Mouse (Mus musculus) embryonic facial prominence, embryonic 12.5 days (tissue): ENCODE results near the gene Etv6. TPM values are rescaled to one million over a fixed set of nuclear protein-coding genes. Genes with fewer than 3 reads are reported as not detected.

Experiments used
- ATAC-seq: fragments of 200-750 bp; cut with Nextera tagmentation; 2 replicates; pipeline ENCODE4 v1.8.0; 2017; ENCODE audit not compliant: insufficient number of reproducible peaks, insufficient read depth, low FRiP score, low TSS enrichment
- H3K27ac ChIP-seq: fragments of 300-500 bp; sonication (generic); 2 replicates; pipeline ENCODE4 v1.5.1; 2016; ENCODE audit warnings: mild to moderate bottlenecking
- H3K27me3 ChIP-seq: fragments of 300-500 bp; sonication (generic); 2 replicates; pipeline ENCODE4 v1.6.1; 2016; ENCODE audit warnings: mild to moderate bottlenecking, moderate library complexity
- H3K36me3 ChIP-seq: fragments of 300-500 bp; sonication (generic); 2 replicates; pipeline ENCODE4 v1.6.1; 2016; ENCODE audit warnings: mild to moderate bottlenecking
- H3K4me1 ChIP-seq: fragments of 300-500 bp; sonication (generic); 2 replicates; pipeline ENCODE4 v1.6.1; 2016
- H3K4me2 ChIP-seq: fragments of 300-500 bp; sonication (generic); replicated peaks from 2 replicates; pipeline ENCODE4 v1.6.1; 2016; ENCODE audit warnings: mild to moderate bottlenecking, moderate library complexity
- H3K4me3 ChIP-seq: fragments of 300-500 bp; sonication (generic); 2 replicates; pipeline ENCODE4 v1.5.1; 2016; ENCODE audit warnings: mild to moderate bottlenecking
- H3K9ac ChIP-seq: fragments of 300-500 bp; sonication (generic); 2 replicates; pipeline ENCODE4 v1.6.1; 2016; ENCODE audit warnings: mild to moderate bottlenecking, moderate library complexity
- H3K9me3 ChIP-seq: fragments of 300-500 bp; sonication (generic); 2 replicates; pipeline ENCODE4 v1.6.1; 2016; ENCODE audit warnings: mild to moderate bottlenecking, moderate library complexity
- WGBS: fragments of 180-500 bp; shearing (Covaris S2); methylation state at CpG from one replicate; pipeline ENCODE4 v1.1.7; 2016; 5-methylcytosine and 5-hydroxymethylcytosine counted together
- polyA plus RNA-seq: library from polyadenylated mRNA; unstranded; fragments of >200 nt; fragmentation: Nextera tagmentation; extraction: Ambion mirVana; gene quantifications from 2 replicates; pipeline ENCODE4 v1.2.1, GENCODE M21; 2016

The Etv6 gene
- polyA plus RNA-seq, 1 experiment from 2014 or later, result 15.8 TPM

DNA sequence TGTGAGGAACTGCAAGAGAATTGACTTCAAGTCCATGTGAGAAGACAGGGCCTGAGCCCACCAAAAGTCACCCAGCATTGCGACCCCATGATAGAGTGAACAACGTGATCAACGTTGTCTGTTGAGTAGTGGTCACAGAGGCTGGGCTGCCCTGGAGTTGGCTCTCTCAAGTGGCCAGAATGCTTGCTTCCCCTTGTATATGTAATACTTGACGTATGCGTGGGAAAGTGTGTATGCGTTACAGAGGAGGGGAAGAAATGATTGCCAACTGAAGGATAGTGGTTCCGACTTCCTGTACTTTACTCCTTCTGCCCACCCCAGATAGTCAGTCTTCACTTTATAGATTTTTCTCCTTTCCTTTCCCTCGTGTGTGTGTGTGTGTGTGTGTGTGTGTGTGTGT lies 59.1 kb downstream of the Etv6 start:
- peaks cover 5% of the 10 kb centered on the region; the same call in 1 of the 2 replicates for H3K36me3 ChIP-seq
- 93% methylated on average over 7 of the region's 8 CpGs for WGBS
- no peaks in the 10 kb centered on the region for H3K9me3 ChIP-seq
- no peak overlapping the region for H3K4me3 ChIP-seq
- H3K27me3 ChIP-seq, result no peaks in the 10 kb centered on the region
- H3K27ac ChIP-seq, result no peak overlapping the region
- no peak overlapping the region for H3K9ac ChIP-seq
- no peak for ATAC-seq
- H3K4me2 ChIP-seq, result no peak overlapping the region
- H3K4me1 ChIP-seq, result 0 out of 2 replicates have a peak, but pooled peaks cover 6% of the 10 kb centered on the region

DNA sequence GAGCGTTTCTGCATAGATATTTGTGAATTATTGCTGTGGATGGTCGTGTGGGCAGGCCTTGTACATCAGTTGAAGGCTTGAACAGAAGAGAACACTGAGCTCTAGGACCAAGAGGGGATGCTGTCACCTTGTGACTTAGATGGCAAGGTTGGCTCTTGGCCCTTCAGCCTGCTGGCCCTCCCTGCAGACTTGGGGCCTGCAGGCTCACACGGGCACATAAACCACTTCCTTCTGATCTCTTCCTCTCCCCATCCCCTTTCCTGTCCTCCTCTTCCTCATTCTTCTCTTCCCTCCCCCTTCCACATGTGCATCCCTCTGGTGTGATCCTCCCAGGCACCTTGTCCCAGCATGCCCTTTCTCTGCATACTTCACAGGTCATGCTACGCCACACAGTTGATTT lies 60.1 kb downstream of the Etv6 start:
- no peak for ATAC-seq
- Histone ChIP-seq H3K27ac (no peak overlapping the region), H3K36me3 (peaks cover 5% of the 10 kb centered on the region; the same call in 1 of the 2 replicates), H3K4me3 (no peak overlapping the region), H3K9me3 (no peaks in the 10 kb centered on the region), H3K4me1 (0 out of 2 replicates have a peak, but pooled peaks cover 6% of the 10 kb centered on the region), H3K27me3 (no peaks in the 10 kb centered on the region), H3K9ac (no peak overlapping the region), H3K4me2 (no peak overlapping the region)
- WGBS, result 84% methylated on average over 4 of the region's 4 CpGs

DNA sequence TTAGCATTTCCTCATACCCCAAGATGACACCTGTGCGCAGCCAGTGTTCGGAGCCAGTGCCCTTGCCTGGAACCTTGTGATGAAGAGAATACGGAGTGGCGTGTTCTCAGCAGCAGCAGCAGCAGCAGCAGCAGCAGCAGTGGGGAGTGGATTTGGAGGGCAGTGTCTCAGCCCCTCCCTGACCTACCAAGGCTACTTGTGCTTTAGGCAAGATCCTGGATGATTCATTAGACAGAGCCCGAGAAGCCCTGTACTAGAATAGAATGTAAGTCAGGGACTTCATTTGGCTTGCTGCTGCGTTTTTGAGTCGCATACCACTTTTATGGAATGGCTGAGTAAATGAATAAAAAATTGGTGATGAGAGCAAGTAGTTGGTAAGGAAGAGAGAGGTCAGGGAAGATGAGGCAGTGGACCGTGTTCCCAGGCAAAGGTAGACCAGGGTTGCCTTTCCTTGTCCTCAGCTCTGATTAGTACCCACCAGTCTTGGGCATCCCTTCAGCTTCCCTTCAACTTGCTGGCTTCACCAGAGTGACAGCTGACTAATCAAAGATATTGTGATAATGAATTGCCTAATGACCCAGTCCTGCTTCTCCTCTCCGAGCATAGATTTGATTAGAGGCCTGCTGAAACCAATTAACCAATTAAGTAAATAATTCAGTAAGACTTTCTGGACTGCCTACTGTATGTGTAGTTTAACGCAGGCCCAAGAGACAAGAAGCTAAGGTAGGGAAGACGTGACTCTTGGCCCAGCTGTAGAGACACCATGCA lies 64.7 kb downstream of the Etv6 start:
- no peak overlapping the region for H3K4me3 ChIP-seq
- H3K9ac ChIP-seq, result no peak overlapping the region
- H3K4me2 ChIP-seq, result no peak overlapping the region
- no peaks in the 10 kb centered on the region for H3K9me3 ChIP-seq
- WGBS, result 85% methylated on average over 11 of the region's 11 CpGs
- no peaks in the 10 kb centered on the region for H3K36me3 ChIP-seq
- peaks cover 8% of the 10 kb centered on the region for H3K4me1 ChIP-seq
- H3K27me3 ChIP-seq, result no peaks in the 10 kb centered on the region
- ATAC-seq, result no peak
- H3K27ac ChIP-seq, result no peak overlapping the region

DNA sequence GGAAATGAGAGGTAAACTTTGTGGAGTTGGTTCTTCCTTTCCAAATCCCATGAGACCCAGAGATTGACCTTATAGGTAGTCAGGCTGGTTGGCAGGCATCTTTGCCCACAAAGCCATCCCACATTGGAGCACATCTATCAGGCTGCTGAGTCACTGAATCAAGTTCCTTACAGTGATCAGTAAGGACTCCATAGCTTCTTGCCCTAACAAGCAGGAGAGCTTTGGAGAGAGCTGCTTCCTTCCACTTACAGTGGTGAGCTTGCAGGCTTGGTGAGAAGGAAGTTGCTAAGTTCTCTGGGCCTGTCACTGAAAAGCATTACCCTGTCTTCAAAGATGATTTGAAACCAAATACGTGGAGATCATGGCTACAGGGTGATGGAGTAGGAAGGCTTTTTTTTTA lies 66.9 kb downstream of the Etv6 start:
- Histone ChIP-seq H3K36me3 (no peaks in the 10 kb centered on the region), H3K4me1 (peaks cover 27% of the 10 kb centered on the region), H3K4me2 (no peak overlapping the region), H3K27me3 (no peaks in the 10 kb centered on the region), H3K9ac (no peak overlapping the region), H3K9me3 (no peaks in the 10 kb centered on the region), H3K4me3 (no peak overlapping the region), H3K27ac (no peak overlapping the region)
- ATAC-seq, result no peak
- 84% methylated on average over 1 of the region's 1 CpGs for whole genome bisulfite sequencing

DNA sequence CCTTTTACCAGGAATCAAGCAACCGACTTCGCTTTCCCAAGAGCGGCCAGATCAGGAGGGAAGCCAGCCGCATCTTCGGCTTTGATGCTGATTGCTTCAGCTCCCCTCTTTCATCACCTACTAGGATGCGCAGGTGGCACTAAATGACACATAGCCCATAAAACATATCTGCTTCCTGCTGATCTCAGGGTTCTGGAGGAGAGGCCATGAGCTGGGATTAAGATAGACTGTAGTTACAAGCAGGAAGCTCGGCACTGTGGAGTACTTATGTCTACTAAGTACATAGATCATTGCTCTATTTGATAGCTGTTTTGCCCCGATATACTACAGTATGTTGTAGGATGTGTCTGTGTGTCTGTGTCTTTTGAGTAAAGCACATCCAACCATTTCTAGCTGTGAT lies 68.0 kb downstream of the Etv6 start:
- no peak overlapping the region for H3K4me3 ChIP-seq
- peaks cover 27% of the 10 kb centered on the region for H3K4me1 ChIP-seq
- H3K9ac ChIP-seq, result no peak overlapping the region
- no peak overlapping the region for H3K27ac ChIP-seq
- no peaks in the 10 kb centered on the region for H3K9me3 ChIP-seq
- no peak for ATAC-seq
- WGBS, result 95% methylated on average over 8 of the region's 8 CpGs
- no peaks in the 10 kb centered on the region for H3K27me3 ChIP-seq
- H3K4me2 ChIP-seq, result no peak overlapping the region
- H3K36me3 ChIP-seq, result 0 out of 2 replicates have a peak, but pooled peaks cover 3% of the 10 kb centered on the region

- Histone ChIP-seq H3K4me2 (no peak overlapping the region), H3K4me1 (peaks cover 27% of the 10 kb centered on the region), H3K9ac (no peak overlapping the region), H3K36me3 (0 out of 2 replicates have a peak, but pooled peaks cover 10% of the 10 kb centered on the region), H3K4me3 (no peak overlapping the region), H3K27me3 (no peaks in the 10 kb centered on the region), H3K27ac (no peak overlapping the region), H3K9me3 (no peaks in the 10 kb centered on the region)
- WGBS, result 72% methylated on average over 15 of the region's 15 CpGs
- ATAC-seq, result no peak
Observed at GRCm38 (mm10) chr6:134105514-134106201, 70.2 kb downstream of the Etv6 start.

- Histone ChIP-seq H3K36me3 (0 out of 2 replicates have a peak, but pooled peaks cover 10% of the 10 kb centered on the region), H3K9ac (no peak overlapping the region), H3K4me2 (no peak overlapping the region), H3K4me3 (no peak overlapping the region), H3K9me3 (no peaks in the 10 kb centered on the region), H3K4me1 (peaks cover 27% of the 10 kb centered on the region), H3K27me3 (no peaks in the 10 kb centered on the region), H3K27ac (no peak overlapping the region)
- ATAC-seq, result no peak
- 92% methylated on average over 7 of the region's 7 CpGs for WGBS
Observed at GRCm38 (mm10) chr6:134107696-134108095, 72.2 kb downstream of the Etv6 start.

DNA sequence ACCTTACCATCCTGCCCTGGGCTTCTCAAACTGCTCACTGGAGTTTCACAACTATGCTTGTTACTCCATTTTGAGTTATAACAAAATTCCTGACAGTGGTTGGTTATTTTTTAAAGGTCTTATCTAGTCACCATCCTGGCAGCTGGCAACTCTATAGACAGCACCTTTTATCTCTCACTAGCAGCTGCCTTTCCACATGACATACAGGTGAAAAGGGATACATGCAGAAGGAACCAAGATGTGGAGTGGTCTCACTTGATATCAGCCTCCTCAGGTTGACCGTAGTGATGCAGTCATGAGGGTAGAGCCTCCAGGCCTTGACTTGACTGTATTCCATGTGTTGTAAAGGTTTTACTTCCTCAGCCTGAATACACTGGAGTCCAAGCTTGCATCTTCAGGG lies 74.2 kb downstream of the Etv6 start:
- H3K4me1 ChIP-seq, result peaks cover 20% of the 10 kb centered on the region
- WGBS, result 97% methylated on average over 1 of the region's 1 CpGs
- 0 out of 2 replicates have a peak, but pooled peaks cover 10% of the 10 kb centered on the region for H3K36me3 ChIP-seq
- H3K4me3 ChIP-seq, result no peak overlapping the region
- H3K27me3 ChIP-seq, result no peaks in the 10 kb centered on the region
- no peak for ATAC-seq
- no peaks in the 10 kb centered on the region for H3K9me3 ChIP-seq
- no peak overlapping the region for H3K4me2 ChIP-seq
- H3K27ac ChIP-seq, result no peak overlapping the region
- H3K9ac ChIP-seq, result no peak overlapping the region

GRCm38 (mm10) chr6:134110206-134110605 lies 74.7 kb downstream of the Etv6 start:
- ATAC-seq, result no peak
- WGBS, result 90% methylated on average over 5 of the region's 5 CpGs
- no peak overlapping the region for H3K4me3 ChIP-seq

GRCm38 (mm10) chr6:134111599-134111998 lies 76.1 kb downstream of the Etv6 start:
- no peak overlapping the region for H3K9ac ChIP-seq
- ATAC-seq, result no peak
- H3K4me3 ChIP-seq, result no peak overlapping the region
- no peak overlapping the region for H3K4me2 ChIP-seq
- H3K27ac ChIP-seq, result no peak overlapping the region
- WGBS, result 85% methylated on average over 8 of the region's 8 CpGs
- no peaks in the 10 kb centered on the region for H3K27me3 ChIP-seq
- no peaks in the 10 kb centered on the region for H3K9me3 ChIP-seq
- 0 out of 2 replicates have a peak, but pooled peaks cover 10% of the 10 kb centered on the region for H3K36me3 ChIP-seq
- 0 out of 2 replicates have a peak, but pooled peaks cover 4% of the 10 kb centered on the region for H3K4me1 ChIP-seq

More at GRCm38 (mm10) chr6:134110206-134110605, 74.7 kb downstream of the Etv6 start:
- Histone ChIP-seq H3K27ac (no peak overlapping the region), H3K4me2 (no peak overlapping the region), H3K36me3 (0 out of 2 replicates have a peak, but pooled peaks cover 10% of the 10 kb centered on the region), H3K9ac (no peak overlapping the region), H3K9me3 (no peaks in the 10 kb centered on the region), H3K27me3 (no peaks in the 10 kb centered on the region), H3K4me1 (peaks cover 18% of the 10 kb centered on the region)

DNA sequence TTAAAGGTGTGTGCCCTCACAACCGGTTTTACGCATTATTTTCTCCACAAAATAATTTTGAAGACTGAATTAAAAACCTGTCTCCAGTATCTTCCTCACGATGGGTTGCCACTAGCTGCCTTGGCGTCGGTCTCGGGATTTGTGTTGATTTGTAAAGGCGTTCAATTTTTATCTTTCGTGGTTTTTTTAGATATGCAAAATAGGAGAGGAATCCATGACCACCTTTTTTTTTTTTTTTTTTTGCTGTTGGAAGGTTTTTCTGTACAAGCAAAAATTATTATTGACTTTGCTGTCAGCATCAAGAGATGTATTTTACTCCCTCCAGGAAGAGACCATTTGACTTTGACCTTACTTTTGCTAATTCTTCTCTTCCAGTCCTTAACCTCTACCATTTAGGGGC lies 77.3 kb downstream of the Etv6 start:
- H3K4me2 ChIP-seq, result no peak overlapping the region
- H3K27me3 ChIP-seq, result no peaks in the 10 kb centered on the region
- H3K4me3 ChIP-seq, result no peak overlapping the region
- H3K9me3 ChIP-seq, result no peaks in the 10 kb centered on the region
- H3K9ac ChIP-seq, result no peak overlapping the region
- no peak for ATAC-seq
- WGBS, result 90% methylated on average over 8 of the region's 8 CpGs
- no peak overlapping the region for H3K27ac ChIP-seq
- H3K36me3 ChIP-seq, result 0 out of 2 replicates have a peak, but pooled peaks cover 10% of the 10 kb centered on the region
- no peaks in the 10 kb centered on the region for H3K4me1 ChIP-seq

DNA sequence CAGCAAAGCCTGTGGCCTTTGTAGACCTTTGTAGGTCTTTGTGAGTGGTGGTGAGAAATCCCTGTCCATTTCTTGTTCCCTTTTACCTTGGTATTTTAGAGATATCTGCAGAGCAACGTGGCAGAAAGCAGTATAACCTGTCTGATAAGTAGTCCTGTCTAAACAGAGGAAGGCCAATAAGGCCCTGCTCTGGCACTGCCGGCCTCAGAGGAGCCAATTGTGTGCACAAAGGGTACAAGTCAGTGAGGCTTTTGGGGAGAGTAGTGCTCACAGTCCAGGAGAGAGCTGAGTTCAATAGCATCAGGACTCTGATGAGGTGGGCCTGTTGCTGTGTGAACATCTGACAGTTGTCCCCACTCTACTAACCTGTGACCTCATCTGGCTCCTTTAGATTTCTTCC lies 77.7 kb downstream of the Etv6 start:
- Histone ChIP-seq H3K9ac (no peak overlapping the region), H3K4me2 (no peak overlapping the region), H3K9me3 (no peaks in the 10 kb centered on the region), H3K4me1 (peaks cover under 1% of the 10 kb centered on the region), H3K27me3 (no peaks in the 10 kb centered on the region), H3K27ac (no peak overlapping the region), H3K4me3 (no peak overlapping the region), H3K36me3 (0 out of 2 replicates have a peak, but pooled peaks cover 10% of the 10 kb centered on the region)
- WGBS, result 73% methylated on average over 2 of the region's 2 CpGs
- no peak for ATAC-seq
